Mouse (Mus musculus) mouse trophoblast stem cell (cell line): ENCODE results near the gene Ndufa3.
"Not testable (repeated sequence)": the region's sequence is repeated elsewhere in the genome, so short reads cannot be mapped to it uniquely, and the experiment has no call there.

ENCODE experiments used
- in situ Hi-C, 2 experiments: fragments of 300-500 bp; cut with MseI, MboI; formaldehyde crosslinking; loops; 2 replicates in 1 of 2; 3 replicates in 1 of 2; pipeline ENCODE4 v1.15.1; 2025

Gene Ndufa3

GRCm38 (mm10) chr7:3617242-3617995, at the start of gene Ndufa3:
TSS of gene Ndufa3 (plus strand) at chr7:3617373.
- in situ Hi-C loops, result no loop called here

DNA sequence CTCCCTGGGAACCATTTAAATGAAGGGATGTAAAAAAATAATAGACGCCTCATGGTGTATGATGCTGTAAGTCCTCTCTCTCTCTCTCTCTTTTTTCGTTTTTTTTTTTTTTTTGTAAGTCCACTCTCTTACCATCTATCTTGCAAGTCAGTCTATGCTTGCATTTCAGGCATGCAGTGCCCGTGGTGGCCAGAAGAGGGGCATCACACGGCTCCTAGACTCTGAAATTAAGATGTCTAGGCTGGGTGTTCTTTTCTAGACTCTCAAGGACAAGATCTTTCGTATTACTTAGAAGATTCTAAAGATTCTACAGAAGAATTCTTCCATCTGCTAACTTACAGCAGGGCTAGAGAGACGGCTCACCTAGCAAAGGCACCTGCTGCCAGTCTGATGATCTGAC, 47.4 kb upstream of the Ndufa3 start:
- in situ Hi-C loops, result no loop called here

- in situ Hi-C loops, result not testable (repeated sequence)
Measured at GRCm38 (mm10) chr7:3570580-3570979, 46.6 kb upstream of the Ndufa3 start.

- in situ Hi-C loops, result no loop called here
Measured at GRCm38 (mm10) chr7:3571847-3572246, 45.3 kb upstream of the Ndufa3 start.

- in situ Hi-C loops, result no loop called here
Measured at GRCm38 (mm10) chr7:3574216-3574615, 43.0 kb upstream of the Ndufa3 start.

DNA sequence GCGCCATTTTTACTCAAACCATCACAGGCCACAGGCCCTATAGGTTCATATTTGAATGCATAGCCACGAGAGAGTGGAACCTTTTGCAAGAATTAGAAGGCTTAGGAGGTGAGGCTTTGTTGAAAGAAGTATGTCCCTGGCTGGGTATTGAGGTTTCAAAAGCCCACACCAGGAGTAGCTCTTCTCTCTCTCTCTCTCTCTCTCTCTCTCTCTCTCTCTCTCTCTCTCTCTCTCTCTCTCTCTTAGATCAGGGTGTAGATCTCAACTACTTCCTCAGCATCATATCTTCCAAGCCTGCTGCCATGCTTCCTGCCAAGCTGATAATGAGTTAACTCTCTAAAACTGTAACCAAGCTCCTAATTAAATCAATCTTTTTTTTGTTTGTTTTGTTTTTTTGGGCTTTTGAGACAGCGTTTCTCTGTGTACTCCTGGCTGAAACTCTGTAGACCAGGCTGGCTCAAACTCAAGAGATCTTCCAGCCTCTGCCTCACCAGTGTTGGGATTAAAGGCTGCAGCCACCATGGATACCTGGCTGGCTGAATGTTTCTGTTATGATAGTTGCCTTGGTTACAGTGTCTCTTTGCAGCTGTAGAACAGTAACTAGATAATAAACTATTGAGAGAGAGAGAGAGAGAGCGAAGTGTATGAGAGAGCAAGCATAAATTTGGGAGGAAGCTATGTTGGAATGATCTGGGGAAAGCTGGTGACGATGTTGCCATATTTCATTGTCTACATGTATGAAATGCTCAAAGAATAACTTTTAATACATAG, 40.6 kb upstream of the Ndufa3 start:
- in situ Hi-C loops, result no loop called here

DNA sequence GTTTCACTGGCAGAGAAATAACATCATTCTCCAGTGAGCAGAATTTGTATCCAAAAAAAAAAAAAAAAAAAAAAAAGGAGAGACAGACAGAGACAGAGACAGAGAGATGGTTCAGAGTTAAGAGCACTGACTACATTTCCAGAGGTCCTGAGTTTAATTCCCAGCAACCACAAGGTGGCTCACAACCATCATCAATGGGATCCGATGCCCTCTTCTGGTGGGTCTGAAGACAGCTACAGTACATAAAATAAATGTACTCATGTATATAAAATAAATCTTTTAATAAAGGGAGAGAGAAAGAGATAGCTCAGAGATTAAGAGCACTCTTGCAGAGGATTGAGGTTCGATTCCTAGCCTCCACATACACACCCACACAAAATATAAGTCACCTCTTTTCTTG, 39.0 kb upstream of the Ndufa3 start:
- in situ Hi-C loops, result no loop called here

- in situ Hi-C loops, result no loop called here
Measured at GRCm38 (mm10) chr7:3578952-3579546, 38.1 kb upstream of the Ndufa3 start.

GRCm38 (mm10) chr7:3580029-3580428, 37.1 kb upstream of the Ndufa3 start:
- in situ Hi-C loops, result no loop called here

DNA sequence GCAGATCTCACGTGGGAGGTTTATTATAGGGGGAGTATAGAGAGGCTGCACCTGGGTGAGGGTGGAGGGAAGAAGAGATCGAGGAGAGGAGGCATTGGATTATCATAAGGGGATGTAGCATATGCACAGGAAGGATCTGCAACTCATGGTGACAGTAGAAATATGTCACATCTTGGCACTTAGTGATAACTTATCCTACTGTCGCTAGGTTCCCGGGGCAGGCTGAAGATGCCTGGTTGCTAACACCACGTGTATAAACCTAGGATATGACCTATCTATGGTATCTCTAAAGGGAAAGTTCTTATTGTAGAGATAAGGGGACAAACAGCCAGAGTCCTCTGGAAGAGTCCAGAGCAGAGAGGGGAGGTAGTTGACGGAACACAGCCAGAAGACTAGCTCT, 31.4 kb upstream of the Ndufa3 start:
- in situ Hi-C loops, result no loop called here

DNA sequence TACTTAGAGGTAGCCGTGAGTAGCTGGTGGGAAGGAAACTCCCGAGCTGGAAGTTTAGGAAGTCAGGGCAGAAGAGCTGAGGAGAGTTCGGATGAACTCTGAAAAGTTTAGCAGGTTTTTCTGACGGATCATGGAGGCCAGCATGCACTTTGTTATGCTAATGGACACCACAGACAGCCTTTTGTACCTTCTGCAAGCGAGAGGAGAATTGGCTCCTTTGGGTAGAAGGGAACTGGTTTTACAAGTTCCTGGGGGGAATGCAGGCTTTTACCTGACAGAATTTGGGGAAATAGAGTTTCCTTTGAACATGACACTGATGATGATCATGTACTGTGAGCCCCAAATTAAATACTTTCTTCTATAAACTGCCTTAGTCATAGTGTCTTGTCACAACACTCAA, 30.9 kb upstream of the Ndufa3 start:
- in situ Hi-C loops, result no loop called here

- in situ Hi-C loops, result no loop called here
Measured at GRCm38 (mm10) chr7:3587292-3587691, 29.9 kb upstream of the Ndufa3 start.

DNA sequence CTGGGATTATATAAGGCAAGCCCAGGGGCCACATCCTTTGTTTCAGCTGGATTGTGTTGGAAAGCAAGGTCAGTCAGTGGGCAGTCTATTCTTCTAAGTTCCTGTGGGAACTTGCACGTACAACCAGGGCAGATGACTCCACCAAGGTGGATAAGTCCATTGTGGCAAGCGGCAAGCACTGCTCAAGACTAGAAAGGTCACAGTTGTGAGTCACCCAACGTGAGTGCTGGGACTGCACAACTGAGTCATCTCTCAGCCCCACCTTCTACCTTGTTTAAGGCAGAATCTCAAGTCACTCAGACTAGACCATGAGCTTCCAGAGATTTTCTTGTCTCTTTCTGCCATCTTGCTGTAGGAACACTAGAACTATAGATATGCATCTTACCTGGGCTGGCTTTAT, 26.6 kb upstream of the Ndufa3 start:
- in situ Hi-C loops, result no loop called here

GRCm38 (mm10) chr7:3591534-3591933, 25.6 kb upstream of the Ndufa3 start:
- in situ Hi-C loops, result no loop called here

DNA sequence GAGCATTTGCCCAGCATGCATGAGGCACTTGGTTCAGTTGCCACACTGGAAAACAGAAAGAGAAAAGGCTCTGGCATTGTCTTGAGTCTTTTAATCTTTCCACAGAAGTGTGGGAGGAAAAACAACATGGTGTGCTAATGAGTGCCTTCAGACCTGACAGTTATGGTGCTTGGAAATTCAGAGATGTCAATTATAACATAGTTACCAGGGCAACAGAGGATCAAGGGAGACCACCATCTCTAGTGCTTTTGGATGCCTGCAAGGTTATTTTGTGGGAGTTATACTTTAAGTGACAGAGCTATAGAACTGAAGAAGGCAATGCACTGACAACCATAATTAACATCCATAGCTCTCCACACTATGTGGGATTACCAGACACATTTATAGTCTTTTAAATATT, 23.3 kb upstream of the Ndufa3 start:
- in situ Hi-C loops, result no loop called here

DNA sequence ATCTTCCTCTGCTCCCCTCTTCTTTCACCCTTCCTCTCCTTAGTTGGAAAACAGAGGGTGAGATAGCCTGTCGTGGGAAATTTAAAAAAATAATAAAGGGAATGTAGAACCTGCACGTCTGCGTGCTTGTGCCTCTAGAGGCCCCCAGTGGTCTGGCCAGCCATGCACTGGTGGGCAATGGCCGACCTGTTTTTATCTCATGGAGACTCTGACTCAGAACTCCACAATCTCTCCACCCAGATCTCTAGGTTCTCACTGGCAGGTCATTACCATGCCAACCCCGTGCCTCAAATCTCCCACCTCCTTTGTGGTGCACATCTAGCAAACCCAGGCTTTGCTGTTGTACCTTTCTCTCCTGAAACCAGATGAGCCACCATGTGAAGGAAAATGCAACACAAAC, 22.5 kb upstream of the Ndufa3 start:
- in situ Hi-C loops, result no loop called here

- in situ Hi-C loops, result no loop called here
Measured at GRCm38 (mm10) chr7:3595146-3595545, 22.0 kb upstream of the Ndufa3 start.

DNA sequence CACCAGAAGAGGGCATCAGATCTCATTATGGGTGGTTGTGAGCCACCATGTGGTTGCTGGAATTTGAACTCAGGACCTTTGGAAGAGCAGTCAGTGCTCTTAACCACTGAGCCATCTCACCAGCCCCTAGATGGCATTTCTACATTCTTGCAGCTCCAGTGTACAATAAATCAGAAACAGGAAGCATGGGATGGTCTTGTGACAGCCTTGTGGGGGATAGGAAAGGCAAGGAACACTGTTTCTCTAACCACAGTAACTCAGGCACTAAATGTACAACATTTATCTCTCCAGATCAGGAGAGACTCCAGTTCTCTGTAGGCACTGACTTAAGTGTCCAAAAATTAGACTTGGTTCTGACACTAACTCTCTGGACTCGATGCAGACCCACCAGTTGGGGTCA, 19.4 kb upstream of the Ndufa3 start:
- in situ Hi-C loops, result not testable (repeated sequence)

GRCm38 (mm10) chr7:3601119-3601518, 16.1 kb upstream of the Ndufa3 start:
- in situ Hi-C loops, result no loop called here

DNA sequence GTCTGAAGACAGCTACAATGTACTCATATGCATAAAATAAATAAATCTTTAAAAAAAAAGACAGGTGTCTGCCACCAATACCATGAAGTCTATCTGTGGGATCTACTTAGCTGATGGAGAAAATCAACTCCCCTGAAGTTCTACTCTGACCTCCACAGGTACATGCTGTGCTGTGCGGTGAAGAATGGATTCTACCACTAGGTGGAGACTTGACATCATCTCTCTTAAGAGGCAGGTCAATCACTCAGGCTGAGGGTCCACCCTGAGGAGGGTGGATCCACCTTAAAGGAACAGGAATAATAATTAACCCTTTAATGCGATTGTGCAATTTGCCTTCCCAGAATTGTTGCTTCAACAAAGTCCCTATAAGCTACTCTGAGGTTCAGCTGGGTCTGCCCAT, 10.4 kb upstream of the Ndufa3 start:
- in situ Hi-C loops, result no loop called here

DNA sequence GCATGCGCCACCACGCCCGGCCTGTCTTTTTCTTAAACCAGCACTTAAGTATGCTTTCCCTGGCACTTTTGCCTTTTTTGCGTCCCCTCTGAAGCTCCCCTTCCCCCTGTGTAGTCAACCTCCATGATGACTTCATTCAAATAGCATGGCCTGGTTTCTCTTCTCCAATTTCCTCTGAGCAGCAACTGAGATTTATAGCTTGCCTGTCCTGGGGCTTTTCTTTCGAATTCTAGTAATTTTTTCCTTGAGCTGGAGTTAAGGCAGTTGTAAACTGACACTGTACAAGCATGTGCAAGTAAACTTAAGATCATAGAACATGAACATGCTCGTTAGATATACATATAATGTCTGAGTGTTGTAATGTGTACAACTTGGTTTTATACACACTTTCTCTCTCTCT, 9.8 kb upstream of the Ndufa3 start:
- in situ Hi-C loops, result no loop called here

DNA sequence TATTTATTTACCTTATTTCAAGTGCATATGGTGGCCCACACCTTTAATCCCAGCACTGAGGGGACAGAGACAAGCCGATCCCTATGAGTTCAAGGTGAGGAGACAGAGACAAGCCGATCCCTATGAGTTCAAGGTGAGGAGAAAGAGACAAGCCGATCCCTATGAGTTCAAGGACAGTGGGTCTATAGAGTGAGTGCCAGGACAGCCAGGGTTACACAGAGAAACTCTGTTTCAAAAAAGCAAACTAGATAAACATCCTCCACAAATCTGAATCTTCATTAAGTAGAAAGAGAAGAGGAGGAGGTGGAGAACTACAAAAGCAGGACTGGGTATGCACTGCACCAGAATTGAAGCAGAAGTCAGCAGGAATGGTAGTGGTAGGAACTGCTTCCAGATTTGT, 8.5 kb upstream of the Ndufa3 start:
- in situ Hi-C loops, result no loop called here

DNA sequence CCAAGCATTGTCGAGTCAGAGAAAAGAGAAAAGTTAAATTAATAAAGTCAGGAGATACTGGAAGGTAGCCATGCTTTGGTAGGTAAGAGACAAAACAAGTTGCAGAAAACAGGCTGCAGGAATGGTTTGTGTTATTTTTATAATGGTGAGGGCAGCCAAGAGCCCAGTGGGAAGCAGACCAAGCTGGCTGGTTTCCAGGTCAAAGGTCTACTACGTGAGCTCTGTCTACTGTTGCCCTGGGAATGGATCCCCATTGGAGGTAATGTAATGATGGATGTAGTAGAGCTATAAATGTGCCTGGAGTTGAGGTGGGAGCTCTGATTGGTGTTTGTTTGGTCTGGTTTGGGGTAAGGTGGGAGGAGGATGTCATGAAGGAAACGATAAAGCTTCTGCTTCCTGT, 8.1 kb upstream of the Ndufa3 start:
- in situ Hi-C loops, result no loop called here
